In genomic region chr15:93579899-93580298, GRCm38 (mm10) we compare ENCODE assay signal across 9 mouse cellular contexts. TPM values are rescaled to one million over a fixed set of nuclear protein-coding genes. Genes with fewer than 3 reads are reported as not detected.
DNase-seq lines count a peak whose midpoint lies in the region; ATAC-seq and TF ChIP-seq lines count a peak whose summit lies in the region.
"Had no signal": no experiment of that assay in that cellular context is flagged by ENCODE, and none has a peak within 500 bp of the region (broad histone marks: within the 10 kb centered on the region; RNA-seq: fewer than 3 reads in every experiment).

No protein-coding gene starts in this region.

- H3K36me3 ChIP-seq in intestine, postnatal 0 days (ENCODE audit: control insufficient read depth, insufficient read depth) = peaks cover 8% of the 10 kb centered on the region; the same call in 1 of the 2 replicates
- peaks cover 3% of the 10 kb centered on the region; the same call in 1 of the 2 replicates for H3K36me3 ChIP-seq in intestine, embryonic 15.5 days

- WGBS in intestine, postnatal 0 days = 53% methylated on average over 9 of the region's 9 CpGs
- 56% methylated on average over 9 of the region's 9 CpGs for WGBS in intestine, embryonic 15.5 days

- no peak for ATAC-seq in intestine, postnatal 0 days
- ATAC-seq in intestine, embryonic 15.5 days = no peak
- no peak for ATAC-seq in Patski

- no peaks in the 10 kb centered on the region for H3K9me3 ChIP-seq in intestine, postnatal 0 days (ENCODE audit: control insufficient read depth)
- H3K9me3 ChIP-seq in intestine, embryonic 15.5 days = no peaks in the 10 kb centered on the region

- DNase-seq in ES-CJ7 (ENCODE audit: low read depth, low spot score) = peak; percentile 73
- DNase-seq in Patski (ENCODE audit: low read depth, low spot score) = no peak
- peak; percentile 37 to 56 for DNase-seq in layer of hippocampus, postnatal 10 days (ENCODE audit: low spot score in 2 of 2)
- no peak for DNase-seq in adipocyte (ENCODE audit: low spot score)
- DNase-seq in spleen, adult 18-20 months = no peak
- DNase-seq: right cerebral cortex, adult 18-20 months had no signal

- H3K4me3 ChIP-seq in intestine, postnatal 0 days (ENCODE audit: low read depth, low read length) = no peak overlapping the region
- no peak overlapping the region for H3K4me3 ChIP-seq in intestine, embryonic 15.5 days (replicated peaks)
- H3K4me3 ChIP-seq: forebrain, embryonic 10.5 days had no signal

- no peak overlapping the region for H3K4me2 ChIP-seq in intestine, postnatal 0 days (replicated peaks; ENCODE audit: low read depth)
- no peak overlapping the region for H3K4me2 ChIP-seq in intestine, embryonic 15.5 days (replicated peaks)

- H3K9ac ChIP-seq in intestine, postnatal 0 days (ENCODE audit: low read depth, low read length) = no peak overlapping the region
- no peak overlapping the region for H3K9ac ChIP-seq in intestine, embryonic 15.5 days

- H3K27me3 ChIP-seq in intestine, postnatal 0 days (replicated peaks; ENCODE audit: control insufficient read depth, insufficient read depth, low read length) = no peaks in the 10 kb centered on the region
- H3K27me3 ChIP-seq in intestine, embryonic 15.5 days (replicated peaks) = no peaks in the 10 kb centered on the region
- H3K27me3 ChIP-seq in Patski = no peaks in the 10 kb centered on the region

- peak; percentile 47 for TF ChIP-seq CTCF in intestine, postnatal 0 days (IDR thresholded peaks at IDR 0.05; ENCODE audit: low read depth)
- peak; percentile 13 for TF ChIP-seq CTCF in Patski (IDR thresholded peaks at IDR 0.05)

- in situ Hi-C loops in Patski (cut with MboI; ENCODE audit: low pct_unique_long_range_greater_than_20kb) = loop anchor here (5.0 to 10.0 kb wide), 3 partner anchors 132 to 632 kb away; no protein-coding TSS in a partner anchor

- H3K27ac ChIP-seq in intestine, postnatal 0 days (ENCODE audit: low read depth, low read length) = no peak overlapping the region
- H3K27ac ChIP-seq in intestine, embryonic 15.5 days = no peak overlapping the region
- H3K27ac ChIP-seq: forebrain, embryonic 10.5 days had no signal

- POLR2A ChIA-PET in Patski (lab: Charles Lee) = interaction anchor here (1.0 kb wide), 1 partner anchor 180 kb away, joined by 3 read pairs; no protein-coding TSS in a partner anchor

- CTCF ChIA-PET in Patski (lab: Charles Lee) = interaction anchor here (1.1 to 1.5 kb wide), 3 partner anchors 71 to 633 kb away, joined by 3 read pairs; no protein-coding TSS in a partner anchor

- no peaks in the 10 kb centered on the region for H3K4me1 ChIP-seq in intestine, postnatal 0 days (replicated peaks; ENCODE audit: control insufficient read depth, insufficient read depth, low read length)
- no peaks in the 10 kb centered on the region for H3K4me1 ChIP-seq in intestine, embryonic 15.5 days (replicated peaks)
- H3K4me1 ChIP-seq: forebrain, embryonic 10.5 days had no signal

RNA-seq across cellular contexts. Expression of gene Prickle1, which starts 15.8 kb away (rescaled TPM):
- 6.3 and 6.5 TPM in 2 replicates for polyA plus RNA-seq in intestine, postnatal 0 days (2015; fragmentation: Nextera tagmentation; extraction: Ambion mirVana)
- polyA plus RNA-seq in intestine, embryonic 15.5 days (2015; fragmentation: Nextera tagmentation; extraction: Ambion mirVana) = 21.0 and 23.7 TPM in 2 replicates
- polyA plus RNA-seq in Patski (2021) = 15.7 TPM
- total RNA-seq in layer of hippocampus, postnatal 10 days (2021) = 10 to 100 TPM; 40.9 to 42.8 TPM

Comparison
In these comparisons a context has a peak if more than half of its experiments do, and no peak if none do; other contexts are left out.
1. DNase-seq: peak in ES-CJ7 (single experiment) and layer of hippocampus, postnatal 10 days (2 of 2); none in Patski (single experiment), adipocyte (single experiment) and spleen, adult 18-20 months (0 of 2).